Mouse (Mus musculus) spleen, adult 2 months (tissue): ENCODE results near the gene Syn2. TPM values are rescaled to one million over a fixed set of nuclear protein-coding genes. Genes with fewer than 3 reads are reported as not detected.

Source experiments
- DNase-seq, 2 experiments: peaks; one replicate each; pipeline versions ENCODE4 v3.0.0 to v3.0.0-alpha.2; 2012 to 2021; ENCODE audit warnings: low spot score in 2 of 2, low read depth in 1 of 2
- H3K27ac ChIP-seq: fragments of 200-500 bp; 2 replicates; pipeline ENCODE4 v1.5.1; 2012; ENCODE audit warnings: low read length, inconsistent platforms; ENCODE audit not compliant: insufficient read depth
- H3K27me3 ChIP-seq: fragments of 200-500 bp; 2 replicates; pipeline ENCODE4 v1.6.1; 2012; ENCODE audit warnings: mild to moderate bottlenecking, moderate library complexity, low read length, inconsistent platforms; ENCODE audit not compliant: control insufficient read depth, insufficient read depth
- H3K36me3 ChIP-seq: fragments of 200-500 bp; 2 replicates; pipeline ENCODE4 v1.6.1; 2012; ENCODE audit warnings: mild to moderate bottlenecking, low read length, inconsistent platforms; ENCODE audit not compliant: control insufficient read depth, insufficient read depth
- H3K4me1 ChIP-seq: fragments of 200-500 bp; 2 replicates; pipeline ENCODE4 v1.6.1; 2011; ENCODE audit warnings: inconsistent platforms; ENCODE audit not compliant: control insufficient read depth, insufficient read depth, insufficient read length
- H3K4me3 ChIP-seq: fragments of 200-500 bp; 2 replicates; pipeline ENCODE4 v1.5.1; 2011; ENCODE audit warnings: mild to moderate bottlenecking, inconsistent platforms; ENCODE audit not compliant: insufficient read depth, insufficient read length; ENCODE audit errors: extremely low read depth
- CTCF ChIP-seq: fragments of 200-500 bp; IDR thresholded peaks from 2 replicates; pipeline ENCODE4 v1.5.1; 2011; ENCODE audit warnings: mild to moderate bottlenecking, inconsistent platforms; ENCODE audit not compliant: insufficient read depth, insufficient read length, insufficient replicate concordance; ENCODE audit errors: extremely low read depth
- POLR2A ChIP-seq: fragments of 200-500 bp; IDR thresholded peaks from 2 replicates; pipeline ENCODE4 v1.6.1; 2011; ENCODE audit warnings: low read depth, low read length, inconsistent platforms
- WGBS: fragments of 180-500 bp; shearing (Covaris S2); methylation state at CpG from one replicate; pipeline ENCODE4 v1.1.7; 2018; 5-methylcytosine and 5-hydroxymethylcytosine counted together
- polyA plus RNA-seq: library from polyadenylated mRNA; depleted of rRNA; stranded (reverse); fragments of >200 nt; gene quantifications from 2 replicates; pipeline ENCODE4 v1.2.3, GENCODE M21; 2012

Gene Syn2
- polyA plus RNA-seq, 1 experiment, result 0.44 TPM

DNA sequence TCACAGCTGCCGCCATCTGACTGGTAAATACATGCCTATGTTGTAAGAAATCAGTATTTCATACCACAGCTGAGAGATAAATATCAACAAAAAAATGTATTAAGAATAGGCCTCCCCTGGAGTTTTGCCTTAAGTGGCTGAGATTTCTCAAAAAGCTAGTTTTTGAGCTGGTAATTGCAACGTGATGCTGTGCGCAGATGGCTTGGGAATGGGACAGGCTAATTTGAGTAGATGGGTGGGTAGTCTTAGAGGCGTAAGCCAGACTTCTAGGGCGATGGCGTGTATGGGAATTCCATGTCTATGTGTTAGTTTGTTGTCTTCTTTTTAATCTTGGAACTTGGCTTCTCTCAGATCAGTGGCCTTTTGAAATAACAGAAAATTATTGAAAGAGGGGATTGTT lies 157.1 kb downstream of the Syn2 start:
- H3K4me3 ChIP-seq, result no peak overlapping the region
- 97% methylated on average over 6 of the region's 6 CpGs for WGBS

GRCm38 (mm10) chr6:115292621-115293020 lies 157.9 kb downstream of the Syn2 start:
- no peak for TF ChIP-seq CTCF
- TF ChIP-seq POLR2A, result no peak
- H3K4me3 ChIP-seq, result no peak overlapping the region
- H3K4me1 ChIP-seq, result no peaks in the 10 kb centered on the region
- DNase-seq, result no peak
- WGBS, result 89% methylated on average over 6 of the region's 6 CpGs
- no peaks in the 10 kb centered on the region for H3K36me3 ChIP-seq
- H3K27ac ChIP-seq, result no peak overlapping the region
- H3K27me3 ChIP-seq, result no peaks in the 10 kb centered on the region

More for the DNA sequence above, 157.1 kb downstream of the Syn2 start:
- TF ChIP-seq CTCF, result no peak
- no peak for TF ChIP-seq POLR2A
- Histone ChIP-seq H3K36me3 (no peaks in the 10 kb centered on the region), H3K27me3 (no peaks in the 10 kb centered on the region), H3K4me1 (no peaks in the 10 kb centered on the region), H3K27ac (no peak overlapping the region)
- DNase-seq, result no peak

DNA sequence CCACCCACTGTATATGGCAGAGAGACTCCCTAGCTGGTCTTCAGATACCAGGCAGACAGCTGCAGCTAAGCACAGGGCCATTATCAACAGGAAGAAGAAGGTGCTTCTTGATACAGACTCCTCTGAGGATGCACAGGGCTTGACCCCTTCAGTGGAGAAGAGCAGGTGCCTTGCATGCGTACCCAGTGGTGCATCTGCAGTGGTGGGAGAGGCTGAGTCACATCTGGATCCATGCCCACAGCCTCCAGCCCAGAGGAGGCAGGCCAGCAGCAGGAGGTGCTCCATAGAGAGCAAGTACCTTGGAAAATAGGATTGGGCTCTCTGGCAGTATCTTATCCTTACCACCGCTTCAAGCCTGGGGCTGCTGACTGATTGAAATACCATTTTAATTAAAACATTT lies 159.2 kb downstream of the Syn2 start:
- no peaks in the 10 kb centered on the region for H3K36me3 ChIP-seq
- TF ChIP-seq CTCF, result no peak
- TF ChIP-seq POLR2A, result no peak
- no peak for DNase-seq
- WGBS, result 94% methylated on average over 2 of the region's 2 CpGs
- no peak overlapping the region for H3K27ac ChIP-seq
- H3K4me1 ChIP-seq, result no peaks in the 10 kb centered on the region
- no peaks in the 10 kb centered on the region for H3K27me3 ChIP-seq
- no peak overlapping the region for H3K4me3 ChIP-seq

- no peaks in the 10 kb centered on the region; the same call in 1 of the 2 replicates for H3K4me1 ChIP-seq
- WGBS, result 44% methylated on average over 2 of the region's 2 CpGs
- no peaks in the 10 kb centered on the region for H3K27me3 ChIP-seq
- H3K4me3 ChIP-seq, result no peak overlapping the region
- DNase-seq, result no peak
- no peak overlapping the region for H3K27ac ChIP-seq
- TF ChIP-seq POLR2A (no peak), CTCF (no peak)
- no peaks in the 10 kb centered on the region for H3K36me3 ChIP-seq
These were observed 172.4 kb downstream of the Syn2 start for GRCm38 (mm10) chr6:115307134-115307533.

- TF ChIP-seq CTCF (no peak), POLR2A (no peak)
- no peaks in the 10 kb centered on the region for H3K27me3 ChIP-seq
- H3K4me3 ChIP-seq, result no peak overlapping the region
- no peaks in the 10 kb centered on the region for H3K4me1 ChIP-seq
- WGBS, result 73% methylated on average over 12 of the region's 12 CpGs
- H3K27ac ChIP-seq, result no peak overlapping the region
- no peak for DNase-seq
- H3K36me3 ChIP-seq, result no peaks in the 10 kb centered on the region
These were observed 178.1 kb downstream of the Syn2 start for GRCm38 (mm10) chr6:115312780-115313179.

DNA sequence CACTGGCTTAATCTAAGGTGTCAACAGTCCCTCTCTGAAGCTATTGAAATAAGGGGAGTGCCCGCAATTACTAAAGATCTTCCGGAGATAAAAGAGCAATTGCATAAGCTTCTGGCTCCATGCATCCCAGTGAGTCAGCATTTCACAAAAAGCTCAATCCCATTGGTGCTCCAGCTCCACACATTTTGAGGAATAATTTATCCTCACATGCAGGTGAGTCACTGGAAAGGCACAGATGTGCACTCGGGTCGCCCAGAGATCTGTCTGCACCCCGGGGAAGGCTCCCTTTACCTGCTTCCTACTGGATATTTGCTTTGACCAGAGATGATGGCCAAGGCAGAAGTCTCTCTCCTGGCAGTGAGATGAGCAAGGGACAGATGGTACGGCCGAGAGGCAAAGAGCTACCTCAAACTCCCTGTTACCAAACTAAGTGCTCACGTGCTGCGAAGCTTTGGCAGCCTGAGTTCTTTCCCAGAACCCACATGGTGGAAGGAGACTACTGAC lies 178.6 kb downstream of the Syn2 start:
- 80% methylated on average over 9 of the region's 9 CpGs for WGBS
- TF ChIP-seq POLR2A (no peak), CTCF (no peak)
- Histone ChIP-seq H3K4me3 (no peak overlapping the region), H3K27me3 (no peaks in the 10 kb centered on the region), H3K27ac (no peak overlapping the region), H3K36me3 (no peaks in the 10 kb centered on the region), H3K4me1 (no peaks in the 10 kb centered on the region)
- DNase-seq, result no peak

- DNase-seq, result no peak
- Histone ChIP-seq H3K4me1 (no peaks in the 10 kb centered on the region), H3K27me3 (no peaks in the 10 kb centered on the region), H3K36me3 (no peaks in the 10 kb centered on the region), H3K4me3 (no peak overlapping the region), H3K27ac (no peak overlapping the region)
- WGBS, result 85% methylated on average over 7 of the region's 7 CpGs
- no peak for TF ChIP-seq CTCF
- no peak for TF ChIP-seq POLR2A
These were observed 179.2 kb downstream of the Syn2 start for GRCm38 (mm10) chr6:115313910-115314309.

DNA sequence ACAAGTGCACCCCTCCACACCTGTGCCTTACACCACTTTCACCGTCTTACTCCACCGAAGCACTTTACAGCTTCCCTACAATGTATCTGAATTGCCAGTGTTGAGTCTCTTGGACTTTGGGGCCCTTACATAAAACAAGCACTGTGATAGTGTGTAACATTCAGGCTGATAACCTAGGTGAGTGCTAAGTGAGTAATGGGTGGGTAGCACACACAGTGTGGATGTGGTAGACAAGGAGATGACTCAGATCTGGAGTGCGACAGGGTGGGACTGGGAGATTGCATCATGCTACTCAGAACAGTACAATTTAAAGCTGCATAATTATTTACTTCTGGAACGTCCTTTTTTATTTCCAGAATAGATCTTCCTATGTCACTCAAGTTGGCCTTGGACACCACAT lies 181.1 kb downstream of the Syn2 start:
- H3K27ac ChIP-seq, result no peak overlapping the region
- WGBS, result 82% methylated on average over 4 of the region's 4 CpGs
- no peak for TF ChIP-seq CTCF
- TF ChIP-seq POLR2A, result no peak

More for the DNA sequence above, 181.1 kb downstream of the Syn2 start:
- Histone ChIP-seq H3K27me3 (no peaks in the 10 kb centered on the region), H3K4me1 (no peaks in the 10 kb centered on the region), H3K36me3 (no peaks in the 10 kb centered on the region), H3K4me3 (no peak overlapping the region)
- no peak for DNase-seq
